Mouse (Mus musculus) left cerebral cortex, postnatal 4 days (tissue): ENCODE results near the gene Elf4. TPM values are rescaled to one million over a fixed set of nuclear protein-coding genes. Genes with fewer than 3 reads are reported as not detected.
A peak's percentile ranks its signal among the peaks of the same experiment; 100 is the strongest.

Source experiments
- DNase-seq: peaks from one replicate; pipeline ENCODE4 v3.0.0-alpha.2; 2022
- intact Hi-C: fragments of 180-260 bp; cut with DNase I; formaldehyde crosslinking; loops from one replicate; pipeline ENCODE4 v1.15.1; 2025
- total RNA-seq, 2 experiments: library from RNA; stranded (reverse); gene quantifications; 2 replicates each; pipeline ENCODE4 v1.2.3; 2021

Gene Elf4
- 1 to 10 TPM; 1.1 to 1.5 TPM for total RNA-seq

GRCm38 (mm10) chrX:48462754-48463507 is at the start of gene Elf4:
TSS of gene Elf4 (minus strand) at chrX:48463132.
- peak; percentile 73 for DNase-seq
- intact Hi-C loops, result loop anchor here (5.0 kb wide), 1 partner anchor 36 kb away; no protein-coding TSS in a partner anchor

GRCm38 (mm10) chrX:48493763-48494162 is 30.8 kb upstream of the Elf4 start:
- intact Hi-C loops, result no loop called here
- no peak for DNase-seq

- intact Hi-C loops, result no loop called here
- no peak for DNase-seq
Measured at GRCm38 (mm10) chrX:48481687-48482086, 18.8 kb upstream of the Elf4 start.

- intact Hi-C loops, result no loop called here
- DNase-seq, result no peak
Measured at GRCm38 (mm10) chrX:48481095-48481494, 18.2 kb upstream of the Elf4 start.

- no peak for DNase-seq
- intact Hi-C loops, result no loop called here
Measured at GRCm38 (mm10) chrX:48467355-48467946, 4.5 kb upstream of the Elf4 start.

- DNase-seq, result no peak
- intact Hi-C loops, result no loop called here
Measured at GRCm38 (mm10) chrX:48466174-48466573, 3.2 kb upstream of the Elf4 start.

GRCm38 (mm10) chrX:48464436-48464835 is 1.5 kb upstream of the Elf4 start:
- intact Hi-C loops, result loop anchor here (5.0 kb wide), 1 partner anchor 37 kb away; no protein-coding TSS in a partner anchor
- DNase-seq, result no peak

- intact Hi-C loops, result loop anchor here (5.0 kb wide), 1 partner anchor 36 kb away; no protein-coding TSS in a partner anchor
- DNase-seq, result no peak
Measured at GRCm38 (mm10) chrX:48463636-48464035, 704 bp upstream of the Elf4 start.

- intact Hi-C loops, result loop anchor here (5.0 kb wide), 1 partner anchor 35 kb away; no protein-coding TSS in a partner anchor
- DNase-seq, result no peak
Measured at GRCm38 (mm10) chrX:48462297-48462696, 635 bp downstream of the Elf4 start.

- intact Hi-C loops, result loop anchor here (5.0 kb wide), 1 partner anchor 34 kb away; no protein-coding TSS in a partner anchor
- DNase-seq, result no peak
Measured at GRCm38 (mm10) chrX:48461006-48461405, 1.9 kb downstream of the Elf4 start.

- intact Hi-C loops, result loop anchor here (5.0 kb wide), 1 partner anchor 33 kb away; no protein-coding TSS in a partner anchor
- DNase-seq, result no peak
Measured at GRCm38 (mm10) chrX:48460496-48460895, 2.4 kb downstream of the Elf4 start.

- DNase-seq, result no peak
- intact Hi-C loops, result no loop called here
Measured at GRCm38 (mm10) chrX:48456956-48457355, 6.0 kb downstream of the Elf4 start.

- intact Hi-C loops, result no loop called here
- DNase-seq, result no peak
Measured at GRCm38 (mm10) chrX:48455018-48455417, 7.9 kb downstream of the Elf4 start.

GRCm38 (mm10) chrX:48454495-48454878 is 8.4 kb downstream of the Elf4 start:
- DNase-seq, result no peak
- intact Hi-C loops, result no loop called here

GRCm38 (mm10) chrX:48453736-48454494 is 9.0 kb downstream of the Elf4 start:
- intact Hi-C loops, result no loop called here
- no peak for DNase-seq

- intact Hi-C loops, result no loop called here
- DNase-seq, result no peak
Measured at GRCm38 (mm10) chrX:48452931-48453673, 9.8 kb downstream of the Elf4 start.

- intact Hi-C loops, result no loop called here
- DNase-seq, result no peak
Measured at GRCm38 (mm10) chrX:48452231-48452890, 10.6 kb downstream of the Elf4 start.

- intact Hi-C loops, result no loop called here
- no peak for DNase-seq
Measured at GRCm38 (mm10) chrX:48449646-48450045, 13.3 kb downstream of the Elf4 start.

GRCm38 (mm10) chrX:48444677-48445076 is 18.3 kb downstream of the Elf4 start:
- DNase-seq, result no peak
- intact Hi-C loops, result no loop called here

- DNase-seq, result no peak
- intact Hi-C loops, result no loop called here
Measured at GRCm38 (mm10) chrX:48441954-48442353, 21.0 kb downstream of the Elf4 start.
